Mouse (Mus musculus) midbrain, postnatal 0 days (tissue): ENCODE data around the gene Olfr308. TPM values are rescaled to one million over a fixed set of nuclear protein-coding genes. Genes with fewer than 3 reads are reported as not detected.
"Not testable (repeated sequence)": the region's sequence is repeated elsewhere in the genome, so short reads cannot be mapped to it uniquely, and the experiment has no call there.

ENCODE experiments used
- ATAC-seq: fragments of 200-750 bp; cut with Nextera tagmentation; 2 replicates; pipeline ENCODE4 v1.8.0; 2017; ENCODE audit warnings: moderate number of reproducible peaks, mild to moderate bottlenecking, moderate TSS enrichment, moderate library complexity; ENCODE audit not compliant: low FRiP score
- DNase-seq: peaks from one replicate; pipeline ENCODE4 v3.0.0-alpha.2; 2015; ENCODE audit warnings: low spot score
- H3K27ac ChIP-seq: fragments of 300-500 bp; sonication (generic); 2 replicates; pipeline ENCODE4 v1.5.1; 2014; ENCODE audit warnings: low read depth, mild to moderate bottlenecking, low read length, mixed read lengths
- H3K27me3 ChIP-seq: fragments of 300-500 bp; sonication (generic); 2 replicates; pipeline ENCODE4 v1.6.1; 2014; ENCODE audit warnings: low read length, control low read depth, mixed read lengths; ENCODE audit not compliant: insufficient read depth
- H3K36me3 ChIP-seq: fragments of 300-500 bp; sonication (generic); 2 replicates; pipeline ENCODE4 v1.6.1; 2014; ENCODE audit warnings: low read length, control low read depth, mixed read lengths; ENCODE audit not compliant: insufficient read depth
- H3K4me1 ChIP-seq: fragments of 300-500 bp; sonication (generic); 2 replicates; pipeline ENCODE4 v1.6.1; 2014; ENCODE audit warnings: mild to moderate bottlenecking, control low read depth, antibody characterized with exemption, low read length, mixed read lengths; ENCODE audit not compliant: insufficient read depth
- H3K4me2 ChIP-seq: fragments of 300-500 bp; sonication (generic); 2 replicates; pipeline ENCODE4 v1.6.1; 2014; ENCODE audit warnings: low read depth, mild to moderate bottlenecking, low read length, mixed read lengths; ENCODE audit not compliant: poor library complexity, severe bottlenecking
- H3K4me3 ChIP-seq: fragments of 300-500 bp; sonication (generic); 2 replicates; pipeline ENCODE4 v1.5.1; 2014; ENCODE audit warnings: low read depth, mild to moderate bottlenecking, low read length, moderate library complexity
- H3K9ac ChIP-seq: fragments of 300-500 bp; sonication (generic); replicated peaks from 2 replicates; pipeline ENCODE4 v1.6.1; 2014; ENCODE audit warnings: mild to moderate bottlenecking, low read length, moderate library complexity, mixed read lengths; ENCODE audit not compliant: poor library complexity, severe bottlenecking
- H3K9me3 ChIP-seq: fragments of 300-500 bp; sonication (generic); 2 replicates; pipeline ENCODE4 v1.6.1; 2016; ENCODE audit warnings: low read length, control low read depth
- CTCF ChIP-seq: IDR thresholded peaks from 2 replicates; pipeline ENCODE4 v1.5.1; 2016; ENCODE audit warnings: antibody characterized with exemption, mild to moderate bottlenecking
- whole genome bisulfite sequencing: fragments of 180-500 bp; shearing (Covaris S2); extraction: QIAGEN DNeasy Blood & Tissue Kit; methylation state at CpG from one replicate; pipeline ENCODE4 v1.1.7; 2014; 5-methylcytosine and 5-hydroxymethylcytosine counted together
- polyA plus RNA-seq: library from polyadenylated mRNA; unstranded; fragments of >200 nt; fragmentation: Nextera tagmentation; extraction: Ambion mirVana; gene quantifications from 2 replicates; pipeline ENCODE4 v1.2.1, GENCODE M21; 2015
- total RNA-seq: library from RNA; depleted of rRNA; stranded (reverse); fragments of >200 nt; gene quantifications from 2 replicates; pipeline ENCODE4 v1.2.3, GENCODE M21; 2014; rRNA removed

The Olfr308 gene
- total RNA-seq (not detected in 2 replicates), polyA plus RNA-seq (not detected in 2 replicates)

- H3K27ac ChIP-seq = no peak within 1 kb of the TSS
- no peaks in the 10 kb centered on the region for H3K36me3 ChIP-seq
- no peak within 1 kb of the TSS for H3K4me2 ChIP-seq
- H3K4me1 ChIP-seq = no peaks in the 10 kb centered on the region
- H3K9ac ChIP-seq = no peak within 1 kb of the TSS
- no peak for TF ChIP-seq CTCF
- no peak for ATAC-seq
- H3K9me3 ChIP-seq = no peaks in the 10 kb centered on the region
- no peak for DNase-seq
- no peaks in the 10 kb centered on the region for H3K27me3 ChIP-seq
- no peak within 1 kb of the TSS for H3K4me3 ChIP-seq
Observed at GRCm38 (mm10) chr7:86325530-86325929, at the start of gene Olfr308. Gene Olfr308 (minus strand): TSS chr7:86325630.

GRCm38 (mm10) chr7:86366828-86367227 lies 41.4 kb upstream of the Olfr308 start, which contains the start of gene Olfr305:
Gene Olfr305 (minus strand): TSS chr7:86366928.
- DNase-seq = no peak
- no peak for ATAC-seq
- Histone ChIP-seq H3K4me1 (no peaks in the 10 kb centered on the region), H3K9me3 (no peaks in the 10 kb centered on the region), H3K36me3 (no peaks in the 10 kb centered on the region), H3K4me3 (no peak within 1 kb of the TSS), H3K9ac (no peak within 1 kb of the TSS), H3K27ac (no peak within 1 kb of the TSS), H3K27me3 (no peaks in the 10 kb centered on the region), H3K4me2 (no peak within 1 kb of the TSS)
- WGBS = 82% methylated on average over 1 of the region's 1 CpGs
- TF ChIP-seq CTCF = no peak

GRCm38 (mm10) chr7:86346296-86346695 lies 20.9 kb upstream of the Olfr308 start:
- WGBS = 94% methylated on average over 9 of the region's 9 CpGs
- not testable (repeated sequence) for ATAC-seq

GRCm38 (mm10) chr7:86344253-86344652 lies 18.8 kb upstream of the Olfr308 start:
- no peaks in the 10 kb centered on the region for H3K4me1 ChIP-seq
- DNase-seq (no peak), ATAC-seq (no peak)
- no peak overlapping the region for H3K27ac ChIP-seq
- H3K9me3 ChIP-seq = 0 out of 2 replicates have a peak, but pooled peaks cover 3% of the 10 kb centered on the region
- no peak overlapping the region for H3K4me3 ChIP-seq
- no peak overlapping the region for H3K4me2 ChIP-seq
- 61% methylated on average over 3 of the region's 3 CpGs for WGBS
- no peaks in the 10 kb centered on the region for H3K36me3 ChIP-seq
- no peak for TF ChIP-seq CTCF
- H3K9ac ChIP-seq = no peak overlapping the region
- H3K27me3 ChIP-seq = no peaks in the 10 kb centered on the region

More at GRCm38 (mm10) chr7:86346296-86346695, 20.9 kb upstream of the Olfr308 start:
- H3K27ac ChIP-seq, H3K9ac ChIP-seq, H3K4me2 ChIP-seq, H3K9me3 ChIP-seq, H3K4me3 ChIP-seq, DNase-seq, H3K27me3 ChIP-seq, H3K4me1 ChIP-seq, H3K36me3 ChIP-seq: not testable (repeated sequence)

GRCm38 (mm10) chr7:86342881-86343565 lies 17.6 kb upstream of the Olfr308 start:
- Histone ChIP-seq H3K36me3 (no peaks in the 10 kb centered on the region), H3K27me3 (no peaks in the 10 kb centered on the region), H3K27ac (no peak overlapping the region), H3K9ac (no peak overlapping the region), H3K4me1 (no peaks in the 10 kb centered on the region), H3K4me2 (no peak overlapping the region), H3K9me3 (no peaks in the 10 kb centered on the region), H3K4me3 (no peak overlapping the region)
- 81% methylated on average over 14 of the region's 14 CpGs for WGBS
- DNase-seq = no peak
- no peak for TF ChIP-seq CTCF
- no peak for ATAC-seq

GRCm38 (mm10) chr7:86337486-86337885 lies 12.1 kb upstream of the Olfr308 start, which contains the start of gene Olfr307:
Gene Olfr307 (minus strand): TSS chr7:86337586.
- DNase-seq = no peak
- H3K9ac ChIP-seq = no peak within 1 kb of the TSS
- H3K4me3 ChIP-seq = no peak within 1 kb of the TSS
- no peaks in the 10 kb centered on the region for H3K9me3 ChIP-seq
- no peaks in the 10 kb centered on the region for H3K36me3 ChIP-seq
- H3K27ac ChIP-seq = no peak within 1 kb of the TSS
- no peak within 1 kb of the TSS for H3K4me2 ChIP-seq
- no peak for ATAC-seq
- no peaks in the 10 kb centered on the region for H3K4me1 ChIP-seq
- TF ChIP-seq CTCF = no peak
- 82% methylated on average over 1 of the region's 1 CpGs for WGBS
- H3K27me3 ChIP-seq = no peaks in the 10 kb centered on the region
